Mouse (Mus musculus) left cerebral cortex, adult 18-20 months (tissue): ENCODE data around the gene Ddx47. TPM values are rescaled to one million over a fixed set of nuclear protein-coding genes. Genes with fewer than 3 reads are reported as not detected.

Experiments used
- DNase-seq, 2 experiments: peaks; one replicate each; pipeline ENCODE4 v3.0.0; 2021 to 2022; ENCODE audit warnings: low spot score in 2 of 2, mixed read lengths in 1 of 2
- total RNA-seq, 2 experiments: library from RNA; stranded (reverse); gene quantifications; 2 replicates each; pipeline ENCODE4 v1.2.3; 2021

The Ddx47 gene
- total RNA-seq, 2 experiments from 2014 or later: 58.3 to 59.1 TPM

- DNase-seq: no peak
Measured at GRCm38 (mm10) chr6:135066795-135067445, 55.5 kb downstream of the Ddx47 start.

GRCm38 (mm10) chr6:135068221-135068620 lies 56.8 kb downstream of the Ddx47 start:
- DNase-seq: no peak

- no peak for DNase-seq
Measured at GRCm38 (mm10) chr6:135069856-135070255, 58.4 kb downstream of the Ddx47 start.

- DNase-seq: no peak
Measured at GRCm38 (mm10) chr6:135070347-135070746, 58.9 kb downstream of the Ddx47 start.

Other genes with a start within 250 kb of the Ddx47 start
- gene Dusp16, start 219.0 kb upstream of the Ddx47 start, total RNA-seq: 1 to 10 TPM; 9.5 to 9.8 TPM
- gene Crebl2, start 181.5 kb upstream of the Ddx47 start, total RNA-seq: 10 to 100 TPM; 51.8 TPM
- gene Gpr19, start 113.0 kb upstream of the Ddx47 start, total RNA-seq: 10 to 100 TPM; 28.8 to 32.1 TPM
- gene Cdkn1b, start 91.2 kb upstream of the Ddx47 start, total RNA-seq: 10 to 100 TPM; 38.2 to 40.5 TPM
- 1 to 10 TPM; 4.6 to 4.8 TPM for gene Apold1, start 29.9 kb upstream of the Ddx47 start, total RNA-seq
- under 1 TPM; 0.26 to 0.79 TPM for gene Gprc5a, start 54.0 kb downstream of the Ddx47 start, total RNA-seq
- gene Gprc5d, start 106.7 kb downstream of the Ddx47 start, total RNA-seq: not detected
- 100 to 1,000 TPM; 183 to 192 TPM for gene Fam234b, start 186.4 kb downstream of the Ddx47 start, total RNA-seq
- 10 to 100 TPM; 52.6 to 57.5 TPM for gene Hebp1, start 186.4 kb downstream of the Ddx47 start, total RNA-seq
- gene Gsg1, start 242.7 kb downstream of the Ddx47 start, total RNA-seq: not detected